Mouse (Mus musculus): ENCODE measurements around the gene Irf2bp2. TPM values are rescaled to one million over a fixed set of nuclear protein-coding genes. Genes with fewer than 3 reads are reported as not detected.

Irf2bp2 gene
- polyA plus RNA-seq (2012): 1.2 and 1.3 TPM in 2 replicates

DNA sequence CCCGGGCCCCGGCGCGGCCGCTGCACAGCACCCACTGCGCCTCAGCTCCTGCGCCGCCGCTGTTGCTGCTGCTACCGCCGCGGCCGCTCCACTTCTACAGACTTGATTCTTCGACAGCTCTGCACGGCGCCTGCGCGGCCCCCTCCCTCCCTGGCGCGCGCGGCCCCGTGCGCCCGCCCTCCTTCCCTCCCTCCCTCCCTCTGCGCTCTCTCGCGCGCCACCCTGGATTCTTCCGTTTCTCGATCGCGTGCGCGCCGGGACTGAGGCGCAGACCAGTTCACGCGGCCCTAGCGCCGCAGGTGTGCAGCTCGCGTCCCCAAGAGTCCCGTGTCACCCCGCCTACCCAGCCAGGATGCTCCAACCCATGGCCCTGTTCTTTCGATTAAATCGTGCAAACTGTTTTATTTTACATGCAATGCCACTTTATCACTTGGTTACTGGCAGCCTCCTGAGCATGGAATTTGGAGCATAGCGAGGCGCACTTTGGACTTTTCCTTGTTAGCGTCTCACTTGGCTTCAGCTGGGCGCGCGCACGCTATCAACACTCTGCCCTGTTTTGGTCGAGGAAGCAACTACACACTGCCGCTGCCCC, at the start of gene Irf2bp2:
Gene Irf2bp2, minus strand, starts transcription at position 98 of the 592 bp plus-strand sequence.
- H3K4me3 ChIP-seq (replicated peaks): peak within 1 kb of the TSS; percentile 94
- peaks cover 87% of the 10 kb centered on the region for H3K4me1 ChIP-seq (ENCODE audit: control insufficient read depth)
- H3K36me3 ChIP-seq (ENCODE audit: control insufficient read depth): peaks cover 20% of the 10 kb centered on the region
- TF ChIP-seq TAL1 (IDR thresholded peaks at IDR 0.05; ENCODE audit: low read length) (no peak), GATA1 (IDR thresholded peaks at IDR 0.05; ENCODE audit: low read length) (no peak)
- H3K27me3 ChIP-seq (ENCODE audit: control insufficient read depth): no peaks in the 10 kb centered on the region; the same call in 1 of the 2 replicates
- H3K9me3 ChIP-seq (ENCODE audit: control insufficient read depth, low read length): no peaks in the 10 kb centered on the region

- Histone ChIP-seq H3K27me3 (ENCODE audit: control insufficient read depth) (no peaks in the 10 kb centered on the region), H3K36me3 (ENCODE audit: control insufficient read depth) (no peaks in the 10 kb centered on the region), H3K4me3 (replicated peaks) (no peak overlapping the region), H3K4me1 (ENCODE audit: control insufficient read depth) (peaks cover 3% of the 10 kb centered on the region; the same call in 1 of the 2 replicates), H3K9me3 (ENCODE audit: control insufficient read depth, low read length) (no peaks in the 10 kb centered on the region)
- TF ChIP-seq GATA1 (IDR thresholded peaks at IDR 0.05; ENCODE audit: low read length) (no peak), TAL1 (IDR thresholded peaks at IDR 0.05; ENCODE audit: low read length) (no peak)
These were observed 48.9 kb upstream of the Irf2bp2 start for GRCm38 (mm10) chr8:126642665-126643064.

- TF ChIP-seq TAL1 (IDR thresholded peaks at IDR 0.05; ENCODE audit: low read length) (no peak), GATA1 (IDR thresholded peaks at IDR 0.05; ENCODE audit: low read length) (no peak)
- Histone ChIP-seq H3K4me1 (ENCODE audit: control insufficient read depth) (no peaks in the 10 kb centered on the region), H3K27me3 (ENCODE audit: control insufficient read depth) (no peaks in the 10 kb centered on the region), H3K4me3 (replicated peaks) (no peak overlapping the region), H3K36me3 (ENCODE audit: control insufficient read depth) (no peaks in the 10 kb centered on the region), H3K9me3 (ENCODE audit: control insufficient read depth, low read length) (no peaks in the 10 kb centered on the region)
These were observed 47.9 kb upstream of the Irf2bp2 start for GRCm38 (mm10) chr8:126641568-126642295.

DNA sequence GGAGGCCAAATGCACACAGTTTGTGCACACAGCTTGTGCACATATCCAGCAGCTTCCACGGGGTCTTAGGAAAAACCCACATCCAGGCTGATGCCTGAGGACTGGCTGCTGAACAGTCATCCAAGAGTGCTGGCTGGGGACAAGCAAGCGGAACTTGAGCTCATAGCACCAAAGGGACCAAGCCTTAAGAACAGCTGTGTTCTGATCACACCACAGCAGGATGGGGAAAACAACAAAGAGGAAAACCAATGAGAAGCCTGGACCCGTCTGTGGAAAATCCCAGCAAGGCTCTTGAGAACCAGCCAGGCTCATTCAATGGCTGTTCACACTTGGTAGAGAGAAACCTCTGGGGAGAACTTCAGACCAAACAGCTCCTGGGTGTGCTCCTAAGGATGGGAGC, 45.4 kb upstream of the Irf2bp2 start:
- Histone ChIP-seq H3K36me3 (ENCODE audit: control insufficient read depth) (no peaks in the 10 kb centered on the region), H3K9me3 (ENCODE audit: control insufficient read depth, low read length) (no peaks in the 10 kb centered on the region)
- TF ChIP-seq TAL1 (IDR thresholded peaks at IDR 0.05; ENCODE audit: low read length): no peak
- TF ChIP-seq GATA1 (IDR thresholded peaks at IDR 0.05; ENCODE audit: low read length): no peak

GRCm38 (mm10) chr8:126638027-126638426, 44.2 kb upstream of the Irf2bp2 start:
- no peaks in the 10 kb centered on the region for H3K9me3 ChIP-seq (ENCODE audit: control insufficient read depth, low read length)
- no peaks in the 10 kb centered on the region for H3K4me1 ChIP-seq (ENCODE audit: control insufficient read depth)
- no peak overlapping the region for H3K4me3 ChIP-seq (replicated peaks)
- no peak for TF ChIP-seq GATA1 (IDR thresholded peaks at IDR 0.05; ENCODE audit: low read length)
- no peak for TF ChIP-seq TAL1 (IDR thresholded peaks at IDR 0.05; ENCODE audit: low read length)
- no peaks in the 10 kb centered on the region for H3K27me3 ChIP-seq (ENCODE audit: control insufficient read depth)
- H3K36me3 ChIP-seq (ENCODE audit: control insufficient read depth): no peaks in the 10 kb centered on the region

More for the DNA sequence above, 45.4 kb upstream of the Irf2bp2 start:
- Histone ChIP-seq H3K4me3 (replicated peaks) (no peak overlapping the region), H3K27me3 (ENCODE audit: control insufficient read depth) (no peaks in the 10 kb centered on the region), H3K4me1 (ENCODE audit: control insufficient read depth) (no peaks in the 10 kb centered on the region)

DNA sequence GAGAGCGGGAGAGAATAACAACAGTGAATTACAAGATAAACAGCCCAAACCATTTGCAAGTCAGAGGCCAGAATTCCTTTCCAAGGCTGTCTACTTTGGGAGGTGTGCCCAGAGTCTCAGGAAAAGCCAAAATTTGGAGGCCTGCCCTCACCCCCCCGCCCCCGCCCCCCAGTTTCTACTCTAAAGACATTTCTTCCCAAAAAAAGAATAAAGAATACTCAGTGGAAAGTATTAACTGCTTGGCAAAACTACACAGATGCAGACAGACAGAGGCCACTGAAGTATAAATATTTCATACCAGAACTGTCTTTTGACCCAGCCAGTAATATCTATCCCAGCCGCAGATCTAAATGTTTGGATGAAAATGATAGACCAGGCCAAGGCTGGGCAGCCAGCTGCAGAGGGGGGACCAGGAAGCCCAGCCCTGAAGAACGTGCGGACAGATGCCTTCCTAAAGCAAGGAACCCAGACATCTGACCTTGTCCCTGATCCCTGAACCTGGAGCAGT, 40.8 kb upstream of the Irf2bp2 start:
- no peaks in the 10 kb centered on the region for H3K36me3 ChIP-seq (ENCODE audit: control insufficient read depth)
- H3K9me3 ChIP-seq (ENCODE audit: control insufficient read depth, low read length): peaks cover 22% of the 10 kb centered on the region
- H3K27me3 ChIP-seq (ENCODE audit: control insufficient read depth): no peaks in the 10 kb centered on the region
- TF ChIP-seq GATA1 (IDR thresholded peaks at IDR 0.05; ENCODE audit: low read length) (no peak), TAL1 (IDR thresholded peaks at IDR 0.05; ENCODE audit: low read length) (no peak)
- no peak overlapping the region for H3K4me3 ChIP-seq (replicated peaks)
- no peaks in the 10 kb centered on the region for H3K4me1 ChIP-seq (ENCODE audit: control insufficient read depth)

GRCm38 (mm10) chr8:126628616-126629015, 34.8 kb upstream of the Irf2bp2 start:
- no peaks in the 10 kb centered on the region for H3K4me1 ChIP-seq (ENCODE audit: control insufficient read depth)
- H3K27me3 ChIP-seq (ENCODE audit: control insufficient read depth): no peaks in the 10 kb centered on the region
- H3K36me3 ChIP-seq (ENCODE audit: control insufficient read depth): no peaks in the 10 kb centered on the region
- H3K4me3 ChIP-seq (replicated peaks): no peak overlapping the region
- H3K9me3 ChIP-seq (ENCODE audit: control insufficient read depth, low read length): peaks cover 24% of the 10 kb centered on the region
- TF ChIP-seq TAL1 (IDR thresholded peaks at IDR 0.05; ENCODE audit: low read length): no peak

DNA sequence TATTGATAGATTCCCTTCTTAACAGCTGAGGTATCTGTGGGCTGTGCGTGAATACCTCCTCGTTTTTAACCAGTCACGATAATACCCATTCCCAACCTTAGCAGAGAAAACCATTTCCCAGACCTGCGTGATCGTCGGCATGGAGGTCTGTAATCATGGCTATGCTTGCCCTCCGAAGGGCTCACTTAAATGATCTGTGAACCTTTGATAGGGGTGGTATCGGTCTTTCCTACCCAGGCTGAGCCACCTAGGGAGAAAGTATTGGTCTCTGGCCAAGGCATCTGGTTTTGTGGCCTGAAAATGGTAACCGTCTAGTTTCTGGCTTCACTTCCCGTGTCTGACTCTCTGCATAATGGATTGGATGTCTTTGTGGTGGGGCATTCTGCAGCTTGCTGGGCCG, 32.6 kb upstream of the Irf2bp2 start:
- peaks cover 18% of the 10 kb centered on the region for H3K9me3 ChIP-seq (ENCODE audit: control insufficient read depth, low read length)
- no peak overlapping the region for H3K4me3 ChIP-seq (replicated peaks)
- TF ChIP-seq GATA1 (IDR thresholded peaks at IDR 0.05; ENCODE audit: low read length) (no peak), TAL1 (IDR thresholded peaks at IDR 0.05; ENCODE audit: low read length) (no peak)
- no peaks in the 10 kb centered on the region for H3K4me1 ChIP-seq (ENCODE audit: control insufficient read depth)
- no peaks in the 10 kb centered on the region for H3K36me3 ChIP-seq (ENCODE audit: control insufficient read depth)
- no peaks in the 10 kb centered on the region for H3K27me3 ChIP-seq (ENCODE audit: control insufficient read depth)

- Histone ChIP-seq H3K9me3 (ENCODE audit: control insufficient read depth, low read length) (no peaks in the 10 kb centered on the region), H3K4me3 (replicated peaks) (no peak overlapping the region), H3K27me3 (ENCODE audit: control insufficient read depth) (no peaks in the 10 kb centered on the region), H3K4me1 (ENCODE audit: control insufficient read depth) (no peaks in the 10 kb centered on the region; the same call in 1 of the 2 replicates), H3K36me3 (ENCODE audit: control insufficient read depth) (no peaks in the 10 kb centered on the region)
- TF ChIP-seq TAL1 (IDR thresholded peaks at IDR 0.05; ENCODE audit: low read length) (no peak), GATA1 (IDR thresholded peaks at IDR 0.05; ENCODE audit: low read length) (no peak)
These were observed 28.5 kb upstream of the Irf2bp2 start for GRCm38 (mm10) chr8:126622111-126622795.

All from erythroblast, embryonic 14.5 days (primary cell).